Mouse (Mus musculus): ENCODE results near the gene Msi1. TPM values are rescaled to one million over a fixed set of nuclear protein-coding genes. Genes with fewer than 3 reads are reported as not detected.
"Not testable (repeated sequence)": the region's sequence is repeated elsewhere in the genome, so short reads cannot be mapped to it uniquely, and the experiment has no call there.

Msi1 gene
- polyA plus RNA-seq, 1 experiment from 2014 or later: 23.0 TPM

GRCm38 (mm10) chr5:115437945-115438315, 8.5 kb downstream of the Msi1 start:
- no peak for ATAC-seq
- no peak overlapping the region for H3K4me3 ChIP-seq (ENCODE audit: low read length)
- peaks cover 61% of the 10 kb centered on the region for H3K4me1 ChIP-seq (ENCODE audit: control insufficient read depth, insufficient read depth, low read depth, low read length)
- H3K9ac ChIP-seq (ENCODE audit: low read depth, low read length): peak overlapping the region; percentile 49
- H3K9me3 ChIP-seq (ENCODE audit: control insufficient read depth, low read length): no peaks in the 10 kb centered on the region
- H3K27me3 ChIP-seq (replicated peaks; ENCODE audit: control insufficient read depth, insufficient read depth, low read length): no peaks in the 10 kb centered on the region
- peak overlapping the region; percentile 18; the same call in 1 of the 2 replicates for H3K4me2 ChIP-seq (ENCODE audit: low read length)
- WGBS: 6% methylated on average over 2 of the region's 2 CpGs
- peak overlapping the region; percentile 99 for H3K27ac ChIP-seq (ENCODE audit: low read depth, low read length)
- H3K36me3 ChIP-seq (ENCODE audit: control insufficient read depth, insufficient read depth, low read length): peaks cover 8% of the 10 kb centered on the region

- WGBS: 29% methylated on average over 7 of the region's 7 CpGs
- Histone ChIP-seq H3K27ac (ENCODE audit: low read depth, low read length) (peak overlapping the region; percentile 40; the same call in 1 of the 2 replicates), H3K4me2 (ENCODE audit: low read length) (peak overlapping the region; percentile 8; the same call in 1 of the 2 replicates), H3K4me3 (ENCODE audit: low read length) (no peak overlapping the region), H3K9ac (ENCODE audit: low read depth, low read length) (peak overlapping the region; percentile 44), H3K36me3 (ENCODE audit: control insufficient read depth, insufficient read depth, low read length) (peaks cover 13% of the 10 kb centered on the region), H3K4me1 (ENCODE audit: control insufficient read depth, insufficient read depth, low read depth, low read length) (peaks cover 56% of the 10 kb centered on the region), H3K9me3 (ENCODE audit: control insufficient read depth, low read length) (no peaks in the 10 kb centered on the region), H3K27me3 (replicated peaks; ENCODE audit: control insufficient read depth, insufficient read depth, low read length) (no peaks in the 10 kb centered on the region)
- ATAC-seq: no peak
Observed at GRCm38 (mm10) chr5:115438667-115439066, 9.3 kb downstream of the Msi1 start.

GRCm38 (mm10) chr5:115441205-115441849, 11.9 kb downstream of the Msi1 start:
- Histone ChIP-seq H3K4me2 (ENCODE audit: low read length) (no peak overlapping the region), H3K9ac (ENCODE audit: low read depth, low read length) (no peak overlapping the region), H3K4me1 (ENCODE audit: control insufficient read depth, insufficient read depth, low read depth, low read length) (peaks cover 30% of the 10 kb centered on the region), H3K27me3 (replicated peaks; ENCODE audit: control insufficient read depth, insufficient read depth, low read length) (no peaks in the 10 kb centered on the region), H3K9me3 (ENCODE audit: control insufficient read depth, low read length) (no peaks in the 10 kb centered on the region), H3K4me3 (ENCODE audit: low read length) (no peak overlapping the region), H3K27ac (ENCODE audit: low read depth, low read length) (no peak overlapping the region), H3K36me3 (ENCODE audit: control insufficient read depth, insufficient read depth, low read length) (peaks cover 25% of the 10 kb centered on the region)
- no peak for ATAC-seq
- 30% methylated on average over 14 of the region's 14 CpGs for WGBS

- not testable (repeated sequence) for H3K9ac ChIP-seq (ENCODE audit: low read depth, low read length); H3K27ac ChIP-seq (ENCODE audit: low read depth, low read length); ATAC-seq; H3K27me3 ChIP-seq (replicated peaks; ENCODE audit: control insufficient read depth, insufficient read depth, low read length); H3K9me3 ChIP-seq (ENCODE audit: control insufficient read depth, low read length); H3K4me2 ChIP-seq (ENCODE audit: low read length); H3K4me3 ChIP-seq (ENCODE audit: low read length)
- Histone ChIP-seq H3K36me3 (ENCODE audit: control insufficient read depth, insufficient read depth, low read length) (peaks cover 28% of the 10 kb centered on the region), H3K4me1 (ENCODE audit: control insufficient read depth, insufficient read depth, low read depth, low read length) (peaks cover 17% of the 10 kb centered on the region)
- 79% methylated on average over 5 of the region's 5 CpGs for WGBS
Observed at GRCm38 (mm10) chr5:115442663-115443062, 13.3 kb downstream of the Msi1 start.

GRCm38 (mm10) chr5:115444130-115444529, 14.7 kb downstream of the Msi1 start:
- no peak for ATAC-seq
- WGBS: 79% methylated on average over 11 of the region's 11 CpGs
- peaks cover 30% of the 10 kb centered on the region for H3K36me3 ChIP-seq (ENCODE audit: control insufficient read depth, insufficient read depth, low read length)

GRCm38 (mm10) chr5:115447108-115447507, 17.7 kb downstream of the Msi1 start:
- 73% methylated on average over 17 of the region's 17 CpGs for WGBS
- H3K4me3 ChIP-seq (ENCODE audit: low read length): no peak overlapping the region
- H3K27ac ChIP-seq (ENCODE audit: low read depth, low read length): no peak overlapping the region
- H3K36me3 ChIP-seq (ENCODE audit: control insufficient read depth, insufficient read depth, low read length): peaks cover 43% of the 10 kb centered on the region
- H3K9me3 ChIP-seq (ENCODE audit: control insufficient read depth, low read length): no peaks in the 10 kb centered on the region
- no peak overlapping the region for H3K4me2 ChIP-seq (ENCODE audit: low read length)
- H3K27me3 ChIP-seq (replicated peaks; ENCODE audit: control insufficient read depth, insufficient read depth, low read length): no peaks in the 10 kb centered on the region
- no peak overlapping the region for H3K9ac ChIP-seq (ENCODE audit: low read depth, low read length)
- no peak; the same call in 1 of the 2 replicates for ATAC-seq
- no peaks in the 10 kb centered on the region for H3K4me1 ChIP-seq (ENCODE audit: control insufficient read depth, insufficient read depth, low read depth, low read length)

More at GRCm38 (mm10) chr5:115444130-115444529, 14.7 kb downstream of the Msi1 start:
- H3K4me2 ChIP-seq (ENCODE audit: low read length): no peak overlapping the region
- no peak overlapping the region for H3K4me3 ChIP-seq (ENCODE audit: low read length)
- H3K27ac ChIP-seq (ENCODE audit: low read depth, low read length): no peak overlapping the region
- peaks cover 2% of the 10 kb centered on the region for H3K4me1 ChIP-seq (ENCODE audit: control insufficient read depth, insufficient read depth, low read depth, low read length)
- H3K9me3 ChIP-seq (ENCODE audit: control insufficient read depth, low read length): no peaks in the 10 kb centered on the region
- no peaks in the 10 kb centered on the region for H3K27me3 ChIP-seq (replicated peaks; ENCODE audit: control insufficient read depth, insufficient read depth, low read length)
- H3K9ac ChIP-seq (ENCODE audit: low read depth, low read length): no peak overlapping the region

- WGBS: 82% methylated on average over 3 of the region's 3 CpGs
- H3K9ac ChIP-seq (ENCODE audit: low read depth, low read length): no peak overlapping the region
- H3K4me2 ChIP-seq (ENCODE audit: low read length): no peak overlapping the region
- H3K27ac ChIP-seq (ENCODE audit: low read depth, low read length): no peak overlapping the region
- H3K36me3 ChIP-seq (ENCODE audit: control insufficient read depth, insufficient read depth, low read length): peaks cover 37% of the 10 kb centered on the region
- no peak for ATAC-seq
- H3K9me3 ChIP-seq (ENCODE audit: control insufficient read depth, low read length): no peaks in the 10 kb centered on the region
- H3K27me3 ChIP-seq (replicated peaks; ENCODE audit: control insufficient read depth, insufficient read depth, low read length): no peaks in the 10 kb centered on the region
- H3K4me3 ChIP-seq (ENCODE audit: low read length): no peak overlapping the region
- no peaks in the 10 kb centered on the region for H3K4me1 ChIP-seq (ENCODE audit: control insufficient read depth, insufficient read depth, low read depth, low read length)
Observed at GRCm38 (mm10) chr5:115449247-115449646, 19.8 kb downstream of the Msi1 start.

GRCm38 (mm10) chr5:115450410-115451317, 21.3 kb downstream of the Msi1 start:
- no peak overlapping the region for H3K27ac ChIP-seq (ENCODE audit: low read depth, low read length)
- WGBS: 91% methylated on average over 27 of the region's 27 CpGs
- H3K4me2 ChIP-seq (ENCODE audit: low read length): no peak overlapping the region
- peaks cover 38% of the 10 kb centered on the region for H3K36me3 ChIP-seq (ENCODE audit: control insufficient read depth, insufficient read depth, low read length)
- H3K4me3 ChIP-seq (ENCODE audit: low read length): no peak overlapping the region
- no peak overlapping the region for H3K9ac ChIP-seq (ENCODE audit: low read depth, low read length)
- no peaks in the 10 kb centered on the region for H3K9me3 ChIP-seq (ENCODE audit: control insufficient read depth, low read length)
- no peaks in the 10 kb centered on the region for H3K27me3 ChIP-seq (replicated peaks; ENCODE audit: control insufficient read depth, insufficient read depth, low read length)
- no peaks in the 10 kb centered on the region for H3K4me1 ChIP-seq (ENCODE audit: control insufficient read depth, insufficient read depth, low read depth, low read length)
- ATAC-seq: 0 out of 2 replicates have a peak, but pooled peaks have one; percentile 7
